Comparison of ENCODE assay signal across 8 mouse cellular contexts in genomic region chr11:51263286-51263831, GRCm38 (mm10). TPM values are rescaled to one million over a fixed set of nuclear protein-coding genes. Genes with fewer than 3 reads are reported as not detected.
DNase-seq lines count a peak whose midpoint lies in the region; ATAC-seq lines count a peak whose summit lies in the region.

No protein-coding gene starts in this region.

- no peaks in the 10 kb centered on the region for H3K27me3 ChIP-seq in embryonic facial prominence, embryonic 14.5 days (replicated peaks; ENCODE audit: control insufficient read depth, insufficient read depth, low read length)
- H3K27me3 ChIP-seq in heart, embryonic 15.5 days, result peaks cover 3% of the 10 kb centered on the region; the same call in 1 of the 2 replicates
- H3K27me3 ChIP-seq in neural tube, embryonic 15.5 days (replicated peaks), result no peaks in the 10 kb centered on the region

- H3K9me3 ChIP-seq in embryonic facial prominence, embryonic 14.5 days (ENCODE audit: control insufficient read depth, low read length), result no peaks in the 10 kb centered on the region
- H3K9me3 ChIP-seq in heart, embryonic 15.5 days (replicated peaks), result no peaks in the 10 kb centered on the region
- H3K9me3 ChIP-seq in neural tube, embryonic 15.5 days (replicated peaks), result no peaks in the 10 kb centered on the region

- peak overlapping the region; percentile 97 for H3K9ac ChIP-seq in embryonic facial prominence, embryonic 14.5 days (ENCODE audit: low read depth, low read length)
- peak overlapping the region; percentile 95 for H3K9ac ChIP-seq in heart, embryonic 15.5 days
- H3K9ac ChIP-seq in neural tube, embryonic 15.5 days (replicated peaks), result peak overlapping the region; percentile 98

- WGBS in embryonic facial prominence, embryonic 14.5 days, result under 1% methylated on average over 14 of the region's 50 CpGs
- WGBS in heart, embryonic 15.5 days, result under 1% methylated on average over 50 of the region's 50 CpGs
- 0% methylated on average over 49 of the region's 50 CpGs for WGBS in neural tube, embryonic 15.5 days

- peak; percentile 55 for ATAC-seq in embryonic facial prominence, embryonic 14.5 days (ENCODE audit: low read depth)
- peak; percentile 71 for ATAC-seq in heart, embryonic 15.5 days (replicated peaks; ENCODE audit: insufficient number of reproducible peaks, insufficient read depth, low FRiP score, low read depth)
- ATAC-seq in neural tube, embryonic 15.5 days (ENCODE audit: low FRiP score), result peak; percentile 69

- H3K4me2 ChIP-seq in embryonic facial prominence, embryonic 14.5 days (ENCODE audit: low read depth, low read length), result peak overlapping the region; percentile 54
- peak overlapping the region; percentile 80 for H3K4me2 ChIP-seq in heart, embryonic 15.5 days
- H3K4me2 ChIP-seq in neural tube, embryonic 15.5 days, result peak overlapping the region; percentile 79

- H3K36me3 ChIP-seq in embryonic facial prominence, embryonic 14.5 days (ENCODE audit: control insufficient read depth, insufficient read depth, low read length), result peaks cover 13% of the 10 kb centered on the region
- peaks cover 9% of the 10 kb centered on the region for H3K36me3 ChIP-seq in heart, embryonic 15.5 days
- H3K36me3 ChIP-seq in neural tube, embryonic 15.5 days, result 0 out of 2 replicates have a peak, but pooled peaks cover 2% of the 10 kb centered on the region

- H3K4me3 ChIP-seq in embryonic facial prominence, embryonic 14.5 days (ENCODE audit: low read depth, low read length), result peak overlapping the region; percentile 91
- H3K4me3 ChIP-seq in heart, embryonic 15.5 days, result peak overlapping the region; percentile 84
- H3K4me3 ChIP-seq in neural tube, embryonic 15.5 days (replicated peaks), result peak overlapping the region; percentile 91

- peak overlapping the region; percentile 95 for H3K27ac ChIP-seq in embryonic facial prominence, embryonic 14.5 days (replicated peaks; ENCODE audit: low read depth, low read length)
- peak overlapping the region; percentile 98 for H3K27ac ChIP-seq in heart, embryonic 15.5 days
- peak overlapping the region; percentile 98 for H3K27ac ChIP-seq in neural tube, embryonic 15.5 days (replicated peaks)

- peaks cover 10% of the 10 kb centered on the region for H3K4me1 ChIP-seq in embryonic facial prominence, embryonic 14.5 days (ENCODE audit: control insufficient read depth, insufficient read depth, low read length)
- H3K4me1 ChIP-seq in heart, embryonic 15.5 days (replicated peaks), result peaks cover 31% of the 10 kb centered on the region
- peaks cover 44% of the 10 kb centered on the region for H3K4me1 ChIP-seq in neural tube, embryonic 15.5 days

- DNase-seq in 3T3-L1 (ENCODE audit: low read depth, low spot score), result peak; percentile 71
- peak; percentile 80 for DNase-seq in MN1 (ENCODE audit: low spot score)
- peak; percentile 67 for DNase-seq in embryonic facial prominence, embryonic 14.5 days (ENCODE audit: low spot score)
- DNase-seq in kidney, postnatal 10 days, result peak; percentile 87
- DNase-seq in lung, adult 18-20 months, result peak; percentile 59 to 71
- no peak for DNase-seq in thymus, postnatal 25 days

RNA-seq across cellular contexts. Expression of gene BC049762, which starts 0.5 kb away (rescaled TPM):
- polyA plus RNA-seq in embryonic facial prominence, embryonic 14.5 days (2014; fragmentation: Nextera tagmentation; extraction: Ambion mirVana), result 0.33 and 0.48 TPM in 2 replicates
- polyA plus RNA-seq in heart, embryonic 15.5 days (2015; fragmentation: Nextera tagmentation; extraction: Ambion mirVana), result 0.19 and 0.24 TPM in 2 replicates
- 0.49 and 0.54 TPM in 2 replicates for polyA plus RNA-seq in neural tube, embryonic 15.5 days (2015; fragmentation: Nextera tagmentation; extraction: Ambion mirVana)

RNA-seq across cellular contexts. Expression of gene Clk4, which starts 1.8 kb away (rescaled TPM):
- 111 and 126 TPM in 2 replicates for polyA plus RNA-seq in embryonic facial prominence, embryonic 14.5 days (2014; fragmentation: Nextera tagmentation; extraction: Ambion mirVana)
- 72.2 and 73.9 TPM in 2 replicates for polyA plus RNA-seq in heart, embryonic 15.5 days (2015; fragmentation: Nextera tagmentation; extraction: Ambion mirVana)
- 118 and 124 TPM in 2 replicates for polyA plus RNA-seq in neural tube, embryonic 15.5 days (2015; fragmentation: Nextera tagmentation; extraction: Ambion mirVana)

RNA-seq across cellular contexts. Expression of gene Col23a1, which starts 26.4 kb away (rescaled TPM):
- polyA plus RNA-seq in embryonic facial prominence, embryonic 14.5 days (2014; fragmentation: Nextera tagmentation; extraction: Ambion mirVana), result 20.1 and 20.2 TPM in 2 replicates
- polyA plus RNA-seq in heart, embryonic 15.5 days (2015; fragmentation: Nextera tagmentation; extraction: Ambion mirVana), result 7.2 and 11.3 TPM in 2 replicates
- polyA plus RNA-seq in neural tube, embryonic 15.5 days (2015; fragmentation: Nextera tagmentation; extraction: Ambion mirVana), result 9.1 and 10.5 TPM in 2 replicates

RNA-seq across cellular contexts. Expression of gene Gm12569, which starts 43.1 kb away (rescaled TPM):
- not detected in 2 replicates for polyA plus RNA-seq in embryonic facial prominence, embryonic 14.5 days (2014; fragmentation: Nextera tagmentation; extraction: Ambion mirVana)
- not detected in 2 replicates for polyA plus RNA-seq in heart, embryonic 15.5 days (2015; fragmentation: Nextera tagmentation; extraction: Ambion mirVana)
- polyA plus RNA-seq in neural tube, embryonic 15.5 days (2015; fragmentation: Nextera tagmentation; extraction: Ambion mirVana), result not detected in 2 replicates
